Mouse (Mus musculus): ENCODE results near the gene Ccdc116.
"Not testable (repeated sequence)": the region's sequence is repeated elsewhere in the genome, so short reads cannot be mapped to it uniquely, and the experiment has no call there.

Ccdc116 gene

GRCm38 (mm10) chr16:17146772-17147235 lies at the start of gene Ccdc116:
TSS of gene Ccdc116 (minus strand) at chr16:17147229.
- DNase-seq (ENCODE audit: low spot score), result peak; percentile 83

- DNase-seq (ENCODE audit: low spot score), result no peak
Measured at GRCm38 (mm10) chr16:17193823-17194222, 46.8 kb upstream of the Ccdc116 start.

- no peak for DNase-seq (ENCODE audit: low spot score)
Measured at GRCm38 (mm10) chr16:17185475-17185874, 38.4 kb upstream of the Ccdc116 start.

GRCm38 (mm10) chr16:17183003-17183402 lies 36.0 kb upstream of the Ccdc116 start:
- no peak for DNase-seq (ENCODE audit: low spot score)

- DNase-seq (ENCODE audit: low spot score), result no peak
Measured at GRCm38 (mm10) chr16:17182136-17182535, 35.1 kb upstream of the Ccdc116 start.

- DNase-seq (ENCODE audit: low spot score), result no peak
Measured at GRCm38 (mm10) chr16:17181382-17181781, 34.4 kb upstream of the Ccdc116 start.

- no peak for DNase-seq (ENCODE audit: low spot score)
Measured at GRCm38 (mm10) chr16:17179706-17180105, 32.7 kb upstream of the Ccdc116 start.

- no peak for DNase-seq (ENCODE audit: low spot score)
Measured at GRCm38 (mm10) chr16:17177623-17178170, 30.7 kb upstream of the Ccdc116 start.

- no peak for DNase-seq (ENCODE audit: low spot score)
Measured at GRCm38 (mm10) chr16:17175765-17176164, 28.7 kb upstream of the Ccdc116 start.

GRCm38 (mm10) chr16:17168049-17168448 lies 21.0 kb upstream of the Ccdc116 start:
- DNase-seq (ENCODE audit: low spot score), result no peak

- DNase-seq (ENCODE audit: low spot score), result no peak
Measured at GRCm38 (mm10) chr16:17167179-17167578, 20.1 kb upstream of the Ccdc116 start.

GRCm38 (mm10) chr16:17165478-17165877 lies 18.4 kb upstream of the Ccdc116 start:
- not testable (repeated sequence) for DNase-seq (ENCODE audit: low spot score)

- no peak for DNase-seq (ENCODE audit: low spot score)
Measured at GRCm38 (mm10) chr16:17154346-17154745, 7.3 kb upstream of the Ccdc116 start.

- no peak for DNase-seq (ENCODE audit: low spot score)
Measured at GRCm38 (mm10) chr16:17151874-17152273, 4.8 kb upstream of the Ccdc116 start.

- no peak for DNase-seq (ENCODE audit: low spot score)
Measured at GRCm38 (mm10) chr16:17150520-17151258, 3.7 kb upstream of the Ccdc116 start.

GRCm38 (mm10) chr16:17148084-17148483 lies 1.1 kb upstream of the Ccdc116 start:
- DNase-seq (ENCODE audit: low spot score), result peak; percentile 15

- DNase-seq (ENCODE audit: low spot score), result peak; percentile 24
Measured at GRCm38 (mm10) chr16:17147391-17147929, 431 bp upstream of the Ccdc116 start.

- DNase-seq (ENCODE audit: low spot score), result no peak
Measured at GRCm38 (mm10) chr16:17144339-17144738, 2.7 kb downstream of the Ccdc116 start, which contains the start of gene Ydjc. TSS of gene Ydjc (plus strand) at chr16:17144621.

GRCm38 (mm10) chr16:17137355-17137754 lies 9.7 kb downstream of the Ccdc116 start:
- DNase-seq (ENCODE audit: low spot score), result no peak

GRCm38 (mm10) chr16:17132906-17133200 lies 14.2 kb downstream of the Ccdc116 start:
- DNase-seq (ENCODE audit: low spot score), result no peak

- DNase-seq (ENCODE audit: low spot score), result peak; percentile 97
Measured at GRCm38 (mm10) chr16:17132089-17132905, 14.7 kb downstream of the Ccdc116 start, which contains the start of gene Sdf2l1. TSS of gene Sdf2l1 (minus strand) at chr16:17132383.

All from urinary bladder, postnatal 14 days (tissue).